Mouse (Mus musculus) neural tube, embryonic 11.5 days (tissue): ENCODE data around the gene Cryab. TPM values are rescaled to one million over a fixed set of nuclear protein-coding genes. Genes with fewer than 3 reads are reported as not detected.

Experiments used
- ATAC-seq: fragments of 200-750 bp; cut with Nextera tagmentation; 2 replicates; pipeline ENCODE4 v1.8.0; 2017; ENCODE audit warnings: moderate number of reproducible peaks, mild to moderate bottlenecking, moderate TSS enrichment, moderate library complexity; ENCODE audit not compliant: insufficient read depth, low FRiP score, low TSS enrichment
- DNase-seq: peaks from one replicate; pipeline ENCODE4 v3.0.0-alpha.2; 2015; ENCODE audit warnings: low spot score
- H3K27ac ChIP-seq: fragments of 300-500 bp; sonication (generic); 2 replicates; pipeline ENCODE4 v1.5.1; 2014; ENCODE audit warnings: low read depth, mild to moderate bottlenecking, low read length
- H3K27me3 ChIP-seq: fragments of 300-500 bp; sonication (generic); 2 replicates; pipeline ENCODE4 v1.6.1; 2014; ENCODE audit warnings: mild to moderate bottlenecking, low read length, mixed read lengths; ENCODE audit not compliant: control insufficient read depth, insufficient read depth
- H3K36me3 ChIP-seq: fragments of 300-500 bp; sonication (generic); 2 replicates; pipeline ENCODE4 v1.6.1; 2014; ENCODE audit warnings: mild to moderate bottlenecking, low read length, moderate library complexity, mixed read lengths; ENCODE audit not compliant: control insufficient read depth, insufficient read depth
- H3K4me1 ChIP-seq: fragments of 300-500 bp; sonication (generic); 2 replicates; pipeline ENCODE4 v1.6.1; 2014; ENCODE audit warnings: low read length, mixed read lengths; ENCODE audit not compliant: control insufficient read depth, insufficient read depth
- H3K4me2 ChIP-seq: fragments of 300-500 bp; sonication (generic); 2 replicates; pipeline ENCODE4 v1.6.1; 2014; ENCODE audit warnings: low read depth, mild to moderate bottlenecking, moderate library complexity
- H3K4me3 ChIP-seq: fragments of 300-500 bp; sonication (generic); 2 replicates; pipeline ENCODE4 v1.5.1; 2014; ENCODE audit warnings: low read depth, low read length
- H3K9ac ChIP-seq: fragments of 300-500 bp; sonication (generic); 2 replicates; pipeline ENCODE4 v1.6.1; 2014; ENCODE audit warnings: mild to moderate bottlenecking, low read length
- H3K9me3 ChIP-seq: fragments of 300-500 bp; sonication (generic); 2 replicates; pipeline ENCODE4 v1.6.1; 2016; ENCODE audit warnings: low read length; ENCODE audit not compliant: control insufficient read depth
- WGBS: fragments of 180-500 bp; shearing (Covaris S2); extraction: QIAGEN DNeasy Blood & Tissue Kit; methylation state at CpG from one replicate; pipeline ENCODE4 v1.1.7; 2014; 5-methylcytosine and 5-hydroxymethylcytosine counted together
- polyA plus RNA-seq: library from polyadenylated mRNA; unstranded; fragments of >200 nt; fragmentation: Nextera tagmentation; extraction: Ambion mirVana; gene quantifications from 2 replicates; pipeline ENCODE4 v1.2.1, GENCODE M21; 2014

Gene Cryab
- polyA plus RNA-seq, 1 experiment from 2014 or later, result 12.8 TPM

- Histone ChIP-seq H3K4me2 (peak overlapping the region; percentile 79), H3K4me3 (no peak overlapping the region), H3K9me3 (no peaks in the 10 kb centered on the region), H3K36me3 (no peaks in the 10 kb centered on the region; the same call in 1 of the 2 replicates), H3K9ac (no peak overlapping the region), H3K4me1 (peaks cover 10% of the 10 kb centered on the region; the same call in 1 of the 2 replicates), H3K27me3 (no peaks in the 10 kb centered on the region), H3K27ac (no peak overlapping the region)
- no peak for DNase-seq
- WGBS, result 84% methylated on average over 4 of the region's 4 CpGs
- ATAC-seq, result no peak
These were observed 22.9 kb downstream of the Cryab start for GRCm38 (mm10) chr9:50774026-50774462.

GRCm38 (mm10) chr9:50774991-50775612 lies 24.0 kb downstream of the Cryab start, which contains the start of the genes Alg9 and 1110032A03Rik:
TSS of gene Alg9 (plus strand) at chr9:50775019.
TSS of gene 1110032A03Rik (minus strand) at chr9:50775520.
- peak; percentile 89 for DNase-seq
- no peaks in the 10 kb centered on the region for H3K9me3 ChIP-seq
- peak within 1 kb of the TSS; percentile 80 for H3K27ac ChIP-seq
- peak within 1 kb of the TSS; percentile 79 for H3K4me2 ChIP-seq
- peaks cover 10% of the 10 kb centered on the region; the same call in 1 of the 2 replicates for H3K4me1 ChIP-seq
- peak within 1 kb of the TSS; percentile 89 for H3K4me3 ChIP-seq
- peak; percentile 80 for ATAC-seq
- no peaks in the 10 kb centered on the region; the same call in 1 of the 2 replicates for H3K36me3 ChIP-seq
- H3K9ac ChIP-seq, result peak within 1 kb of the TSS; percentile 85
- under 1% methylated on average over 47 of the region's 51 CpGs for WGBS
- H3K27me3 ChIP-seq, result no peaks in the 10 kb centered on the region

DNA sequence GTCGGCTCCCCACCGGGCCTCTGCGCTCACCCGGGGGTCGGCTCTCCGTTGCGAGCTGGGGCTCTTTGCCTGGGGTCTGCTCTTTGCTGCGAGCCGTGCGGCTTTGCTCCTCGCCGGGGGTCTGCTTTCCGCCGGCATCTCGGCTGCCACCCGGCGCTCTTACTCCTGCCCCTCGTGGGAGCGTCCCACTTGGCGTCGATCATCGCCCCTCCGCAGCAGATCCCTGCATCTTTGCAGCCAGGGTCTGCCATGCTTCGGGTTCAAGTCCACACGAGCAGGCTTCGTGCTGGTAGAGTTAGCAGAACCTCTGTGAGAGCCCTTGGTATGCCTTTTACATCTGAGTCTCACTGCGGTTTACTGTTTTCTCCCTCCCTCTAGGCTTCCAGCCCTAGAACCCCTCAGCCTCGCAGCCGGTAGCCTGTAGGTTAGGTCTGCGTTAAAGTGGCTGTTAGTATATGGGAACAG lies 24.6 kb downstream of the Cryab start:
- no peaks in the 10 kb centered on the region for H3K9me3 ChIP-seq
- no peaks in the 10 kb centered on the region for H3K27me3 ChIP-seq
- peak overlapping the region; percentile 80 for H3K27ac ChIP-seq
- peak; percentile 29 for DNase-seq
- peak overlapping the region; percentile 85 for H3K9ac ChIP-seq
- WGBS, result 0% methylated on average over 23 of the region's 30 CpGs
- H3K36me3 ChIP-seq, result no peaks in the 10 kb centered on the region; the same call in 1 of the 2 replicates
- peaks cover 10% of the 10 kb centered on the region; the same call in 1 of the 2 replicates for H3K4me1 ChIP-seq
- peak overlapping the region; percentile 79 for H3K4me2 ChIP-seq
- H3K4me3 ChIP-seq, result peak overlapping the region; percentile 89
- ATAC-seq, result peak; percentile 45; the same call in 1 of the 2 replicates

DNA sequence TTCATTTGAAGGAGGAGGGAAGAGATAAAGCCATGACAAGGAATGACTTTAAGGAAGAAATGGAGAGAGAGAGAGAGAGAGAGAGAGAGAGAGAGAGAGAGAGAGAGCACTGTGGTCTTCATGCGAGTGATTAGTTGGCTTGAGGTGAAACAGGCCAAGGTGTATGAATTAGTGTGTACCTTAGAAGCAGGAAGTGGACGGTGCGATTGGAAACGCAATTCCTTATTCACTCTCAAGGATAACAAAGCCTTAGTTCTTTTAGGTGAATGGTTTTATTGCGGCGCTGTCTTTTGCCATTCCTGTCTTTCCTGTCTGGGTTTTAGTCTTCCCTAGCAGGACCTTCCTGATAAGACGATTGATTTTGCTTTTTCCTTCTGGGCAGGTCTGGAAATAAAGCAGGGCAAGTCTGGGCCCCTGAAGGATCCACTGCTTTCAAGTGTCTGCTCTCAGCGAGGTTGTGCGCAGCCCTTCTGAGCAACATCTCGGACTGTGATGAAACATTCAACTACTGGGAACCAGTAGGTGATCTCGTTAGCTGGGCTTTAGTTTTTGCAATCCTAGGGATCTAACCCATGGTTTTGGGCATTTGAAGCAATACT lies 25.1 kb downstream of the Cryab start:
- Histone ChIP-seq H3K27ac (no peak overlapping the region), H3K4me3 (peak overlapping the region; percentile 89), H3K36me3 (no peaks in the 10 kb centered on the region; the same call in 1 of the 2 replicates), H3K4me1 (peaks cover 10% of the 10 kb centered on the region; the same call in 1 of the 2 replicates), H3K9ac (peak overlapping the region; percentile 85), H3K9me3 (no peaks in the 10 kb centered on the region), H3K4me2 (peak overlapping the region; percentile 79), H3K27me3 (no peaks in the 10 kb centered on the region)
- no peak for DNase-seq
- no peak for ATAC-seq
- WGBS, result 61% methylated on average over 11 of the region's 11 CpGs

DNA sequence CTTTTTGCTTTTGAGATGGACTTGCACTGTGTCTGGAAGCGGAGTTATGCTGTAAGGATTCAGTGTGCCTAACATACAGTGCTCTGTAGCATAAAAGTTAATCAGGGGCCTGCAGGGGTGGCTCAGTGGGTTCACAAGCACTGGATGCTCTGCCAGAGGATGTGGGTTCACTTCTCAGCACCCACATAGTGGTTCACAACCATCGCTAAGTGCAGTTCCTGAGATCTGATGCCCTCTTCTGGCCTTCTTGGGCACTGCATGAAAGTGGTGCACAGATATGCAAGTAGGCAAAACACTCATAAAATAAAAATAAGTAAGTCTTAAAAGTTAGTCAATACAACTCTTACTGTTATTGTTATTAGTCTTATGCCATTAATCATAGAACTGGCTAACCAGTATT lies 31.0 kb downstream of the Cryab start:
- H3K36me3 ChIP-seq, result peaks cover 8% of the 10 kb centered on the region; the same call in 1 of the 2 replicates
- WGBS, result 71% methylated on average over 2 of the region's 2 CpGs

DNA sequence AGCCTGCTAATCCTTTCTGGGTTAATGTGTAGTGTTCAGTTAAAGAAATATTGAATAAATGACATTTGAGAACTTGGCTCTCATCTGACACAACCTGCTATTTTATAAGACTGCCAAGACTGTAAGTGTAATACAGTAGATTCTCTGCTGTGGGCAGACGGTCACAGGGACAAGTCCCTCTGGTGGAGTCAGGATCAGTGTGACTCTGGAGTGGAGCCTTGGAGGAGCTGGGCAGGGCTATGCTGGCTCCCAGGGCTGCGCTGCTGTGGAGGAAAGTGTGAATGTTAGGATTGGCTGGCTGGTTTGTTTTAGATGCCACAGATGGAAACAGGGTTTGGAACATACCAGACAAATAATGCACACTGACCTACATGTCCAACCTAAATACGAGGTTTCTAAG lies 44.1 kb downstream of the Cryab start:
- 92% methylated on average over 3 of the region's 3 CpGs for WGBS
- DNase-seq (no peak), ATAC-seq (no peak)
- Histone ChIP-seq H3K4me2 (no peak overlapping the region), H3K9me3 (no peaks in the 10 kb centered on the region), H3K27ac (no peak overlapping the region), H3K9ac (no peak overlapping the region), H3K27me3 (no peaks in the 10 kb centered on the region), H3K4me1 (no peaks in the 10 kb centered on the region), H3K36me3 (peaks cover 8% of the 10 kb centered on the region), H3K4me3 (no peak overlapping the region)

More for the DNA sequence above, 31.0 kb downstream of the Cryab start:
- no peaks in the 10 kb centered on the region for H3K4me1 ChIP-seq
- H3K4me3 ChIP-seq, result no peak overlapping the region
- H3K9ac ChIP-seq, result no peak overlapping the region
- no peak for ATAC-seq
- H3K4me2 ChIP-seq, result no peak overlapping the region
- no peak overlapping the region for H3K27ac ChIP-seq
- H3K9me3 ChIP-seq, result no peaks in the 10 kb centered on the region
- peak; percentile 24 for DNase-seq
- H3K27me3 ChIP-seq, result no peaks in the 10 kb centered on the region

- Histone ChIP-seq H3K36me3 (peaks cover 5% of the 10 kb centered on the region), H3K4me2 (no peak overlapping the region), H3K27me3 (no peaks in the 10 kb centered on the region), H3K9ac (no peak overlapping the region), H3K27ac (no peak overlapping the region), H3K9me3 (no peaks in the 10 kb centered on the region), H3K4me3 (no peak overlapping the region), H3K4me1 (no peaks in the 10 kb centered on the region)
- WGBS, result 89% methylated on average over 8 of the region's 8 CpGs
- no peak for ATAC-seq
- no peak for DNase-seq
These were observed 45.7 kb downstream of the Cryab start for GRCm38 (mm10) chr9:50796776-50797175.

DNA sequence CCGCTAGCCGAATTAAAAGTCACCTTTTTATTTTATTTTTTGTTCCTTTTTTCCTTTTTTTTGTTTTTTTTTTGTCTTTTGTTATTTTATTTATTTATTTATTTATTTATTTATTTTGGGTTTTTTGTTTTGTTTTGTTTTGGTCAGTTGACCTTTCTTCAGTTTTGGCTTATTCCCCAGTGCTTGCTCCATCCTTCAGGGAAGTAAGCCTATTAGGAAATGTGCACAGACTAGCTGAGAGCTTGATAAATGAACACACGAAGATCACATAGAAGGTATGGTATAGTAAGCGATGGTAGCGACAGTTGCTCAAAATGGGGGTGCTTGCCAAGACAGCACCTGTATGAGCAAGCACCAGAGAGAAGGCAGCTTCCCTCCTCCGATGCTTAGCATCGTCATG lies 46.5 kb downstream of the Cryab start:
- H3K9me3 ChIP-seq, result no peaks in the 10 kb centered on the region
- no peak overlapping the region for H3K4me3 ChIP-seq
- no peak overlapping the region for H3K9ac ChIP-seq
- H3K36me3 ChIP-seq, result peaks cover 3% of the 10 kb centered on the region; the same call in 1 of the 2 replicates
- no peak overlapping the region for H3K27ac ChIP-seq
- no peaks in the 10 kb centered on the region for H3K27me3 ChIP-seq
- no peaks in the 10 kb centered on the region for H3K4me1 ChIP-seq
- 93% methylated on average over 7 of the region's 7 CpGs for WGBS
- no peak for DNase-seq
- no peak overlapping the region for H3K4me2 ChIP-seq
- ATAC-seq, result no peak
